Mouse (Mus musculus) forebrain, embryonic 12.5 days (tissue): ENCODE measurements around the gene Igfbp4. TPM values are rescaled to one million over a fixed set of nuclear protein-coding genes. Genes with fewer than 3 reads are reported as not detected.

ENCODE experiments used
- ATAC-seq: fragments of 200-750 bp; cut with Nextera tagmentation; 2 replicates; pipeline ENCODE4 v1.8.0; 2017; ENCODE audit warnings: moderate TSS enrichment; ENCODE audit not compliant: low FRiP score
- H3K27ac ChIP-seq: fragments of 300-500 bp; sonication (generic); 2 replicates; pipeline ENCODE4 v1.5.1; 2016; ENCODE audit warnings: mild to moderate bottlenecking
- H3K27me3 ChIP-seq: fragments of 300-500 bp; sonication (generic); 2 replicates; pipeline ENCODE4 v1.6.1; 2016; ENCODE audit warnings: mild to moderate bottlenecking
- H3K36me3 ChIP-seq: fragments of 300-500 bp; sonication (generic); replicated peaks from 2 replicates; pipeline ENCODE4 v1.6.1; 2016; ENCODE audit warnings: mild to moderate bottlenecking
- H3K4me1 ChIP-seq: fragments of 300-500 bp; sonication (generic); 2 replicates; pipeline ENCODE4 v1.6.1; 2016
- H3K4me2 ChIP-seq: fragments of 300-500 bp; sonication (generic); 2 replicates; pipeline ENCODE4 v1.6.1; 2016; ENCODE audit warnings: mild to moderate bottlenecking, moderate library complexity
- H3K4me3 ChIP-seq: fragments of 300-500 bp; sonication (generic); replicated peaks from 2 replicates; pipeline ENCODE4 v1.5.1; 2016; ENCODE audit warnings: mild to moderate bottlenecking
- H3K9ac ChIP-seq: fragments of 300-500 bp; sonication (generic); 2 replicates; pipeline ENCODE4 v1.6.1; 2016; ENCODE audit warnings: mild to moderate bottlenecking
- H3K9me3 ChIP-seq: fragments of 300-500 bp; sonication (generic); 2 replicates; pipeline ENCODE4 v1.6.1; 2016
- WGBS: fragments of 180-500 bp; shearing (Covaris S2); methylation state at CpG from one replicate; pipeline ENCODE4 v1.1.7; 2016; 5-methylcytosine and 5-hydroxymethylcytosine counted together
- polyA plus RNA-seq: library from polyadenylated mRNA; unstranded; fragments of >200 nt; fragmentation: Nextera tagmentation; extraction: Ambion mirVana; gene quantifications from 2 replicates; pipeline ENCODE4 v1.2.1, GENCODE M21; 2016

Igfbp4 gene
- polyA plus RNA-seq, 1 experiment from 2014 or later, result 247 TPM

- Histone ChIP-seq H3K9ac (peak within 1 kb of the TSS; percentile 77), H3K4me1 (peaks cover 29% of the 10 kb centered on the region), H3K4me2 (peak within 1 kb of the TSS; percentile 61), H3K36me3 (peaks cover 29% of the 10 kb centered on the region), H3K27ac (peak within 1 kb of the TSS; percentile 83), H3K4me3 (peak within 1 kb of the TSS; percentile 70), H3K9me3 (no peaks in the 10 kb centered on the region), H3K27me3 (0 out of 2 replicates have a peak, but pooled peaks cover 2% of the 10 kb centered on the region)
- peak; percentile 97 for ATAC-seq
- WGBS, result under 1% methylated on average over 54 of the region's 54 CpGs
Measured at GRCm38 (mm10) chr11:99023500-99024467, 17.3 kb upstream of the Igfbp4 start, which contains the start of gene Top2a. Gene Top2a, minus strand, starts transcription at chr11:99024189.

GRCm38 (mm10) chr11:99024468-99025134 lies 16.4 kb upstream of the Igfbp4 start:
- Histone ChIP-seq H3K9me3 (no peaks in the 10 kb centered on the region), H3K36me3 (peaks cover 25% of the 10 kb centered on the region), H3K27ac (peak overlapping the region; percentile 39; the same call in 1 of the 2 replicates), H3K4me3 (peak overlapping the region; percentile 70), H3K27me3 (0 out of 2 replicates have a peak, but pooled peaks cover 4% of the 10 kb centered on the region), H3K9ac (no peak overlapping the region), H3K4me2 (peak overlapping the region; percentile 44), H3K4me1 (peaks cover 29% of the 10 kb centered on the region)
- peak; percentile 3 for ATAC-seq
- WGBS, result 53% methylated on average over 18 of the region's 18 CpGs

GRCm38 (mm10) chr11:99025878-99026277 lies 15.2 kb upstream of the Igfbp4 start:
- Histone ChIP-seq H3K4me2 (no peak overlapping the region), H3K4me3 (no peak overlapping the region), H3K9me3 (no peaks in the 10 kb centered on the region), H3K9ac (no peak overlapping the region), H3K36me3 (peaks cover 13% of the 10 kb centered on the region), H3K4me1 (peaks cover 27% of the 10 kb centered on the region), H3K27ac (no peak overlapping the region), H3K27me3 (peaks cover 9% of the 10 kb centered on the region; the same call in 1 of the 2 replicates)
- 90% methylated on average over 6 of the region's 6 CpGs for whole genome bisulfite sequencing
- no peak for ATAC-seq

GRCm38 (mm10) chr11:99026899-99027440 lies 14.1 kb upstream of the Igfbp4 start:
- ATAC-seq, result no peak
- Histone ChIP-seq H3K4me2 (no peak overlapping the region), H3K27ac (no peak overlapping the region), H3K9me3 (no peaks in the 10 kb centered on the region), H3K4me1 (peaks cover 22% of the 10 kb centered on the region), H3K4me3 (no peak overlapping the region), H3K36me3 (peaks cover 2% of the 10 kb centered on the region), H3K27me3 (peaks cover 9% of the 10 kb centered on the region; the same call in 1 of the 2 replicates), H3K9ac (no peak overlapping the region)
- 89% methylated on average over 12 of the region's 12 CpGs for WGBS

GRCm38 (mm10) chr11:99035350-99035749 lies 5.7 kb upstream of the Igfbp4 start:
- 72% methylated on average over 4 of the region's 4 CpGs for WGBS
- ATAC-seq, result no peak
- Histone ChIP-seq H3K9ac (no peak overlapping the region), H3K27ac (no peak overlapping the region), H3K4me3 (no peak overlapping the region), H3K4me2 (no peak overlapping the region), H3K9me3 (no peaks in the 10 kb centered on the region), H3K27me3 (peaks cover 12% of the 10 kb centered on the region; the same call in 1 of the 2 replicates), H3K4me1 (peaks cover 4% of the 10 kb centered on the region), H3K36me3 (no peaks in the 10 kb centered on the region)

GRCm38 (mm10) chr11:99036254-99036653 lies 4.8 kb upstream of the Igfbp4 start:
- no peaks in the 10 kb centered on the region for H3K36me3 ChIP-seq
- H3K27ac ChIP-seq, result no peak overlapping the region
- H3K4me3 ChIP-seq, result no peak overlapping the region
- peaks cover 11% of the 10 kb centered on the region for H3K4me1 ChIP-seq
- no peaks in the 10 kb centered on the region for H3K9me3 ChIP-seq
- H3K27me3 ChIP-seq, result 0 out of 2 replicates have a peak, but pooled peaks cover 7% of the 10 kb centered on the region
- H3K4me2 ChIP-seq, result no peak overlapping the region
- ATAC-seq, result no peak
- 83% methylated on average over 6 of the region's 6 CpGs for WGBS
- H3K9ac ChIP-seq, result no peak overlapping the region

GRCm38 (mm10) chr11:99039782-99040181 lies 1.3 kb upstream of the Igfbp4 start:
- ATAC-seq, result peak; percentile 86

GRCm38 (mm10) chr11:99040346-99040974 lies 584 bp upstream of the Igfbp4 start:
- Histone ChIP-seq H3K27ac (peak overlapping the region; percentile 89), H3K9ac (peak overlapping the region; percentile 89), H3K9me3 (no peaks in the 10 kb centered on the region), H3K4me1 (peaks cover 27% of the 10 kb centered on the region), H3K4me3 (peak overlapping the region; percentile 62), H3K36me3 (no peaks in the 10 kb centered on the region), H3K27me3 (peaks cover 9% of the 10 kb centered on the region; the same call in 1 of the 2 replicates), H3K4me2 (peak overlapping the region; percentile 96)
- peak; percentile 19 for ATAC-seq
- WGBS, result under 1% methylated on average over 17 of the region's 17 CpGs

More at GRCm38 (mm10) chr11:99039782-99040181, 1.3 kb upstream of the Igfbp4 start:
- Histone ChIP-seq H3K9ac (peak overlapping the region; percentile 89), H3K9me3 (no peaks in the 10 kb centered on the region), H3K27me3 (peaks cover 9% of the 10 kb centered on the region; the same call in 1 of the 2 replicates), H3K36me3 (no peaks in the 10 kb centered on the region), H3K4me2 (peak overlapping the region; percentile 96), H3K27ac (peak overlapping the region; percentile 89), H3K4me3 (peak overlapping the region; percentile 62), H3K4me1 (peaks cover 27% of the 10 kb centered on the region)
- under 1% methylated on average over 15 of the region's 15 CpGs for WGBS

GRCm38 (mm10) chr11:99041841-99042780 lies 1.1 kb downstream of the Igfbp4 start:
- WGBS, result 60% methylated on average over 16 of the region's 16 CpGs
- Histone ChIP-seq H3K4me1 (peaks cover 27% of the 10 kb centered on the region), H3K4me2 (peak overlapping the region; percentile 96), H3K36me3 (no peaks in the 10 kb centered on the region), H3K4me3 (peak overlapping the region; percentile 62), H3K27ac (peak overlapping the region; percentile 89), H3K9me3 (no peaks in the 10 kb centered on the region), H3K27me3 (peaks cover 9% of the 10 kb centered on the region; the same call in 1 of the 2 replicates), H3K9ac (peak overlapping the region; percentile 89)
- no peak for ATAC-seq

GRCm38 (mm10) chr11:99042834-99043431 lies 1.9 kb downstream of the Igfbp4 start:
- H3K4me2 ChIP-seq, result peak overlapping the region; percentile 96
- peaks cover 32% of the 10 kb centered on the region for H3K4me1 ChIP-seq
- peak overlapping the region; percentile 37; the same call in 1 of the 2 replicates for H3K27ac ChIP-seq
- H3K9ac ChIP-seq, result peak overlapping the region; percentile 21; the same call in 1 of the 2 replicates
- peaks cover 9% of the 10 kb centered on the region; the same call in 1 of the 2 replicates for H3K27me3 ChIP-seq
- ATAC-seq, result no peak
- H3K9me3 ChIP-seq, result no peaks in the 10 kb centered on the region
- H3K4me3 ChIP-seq, result peak overlapping the region; percentile 62
- 0 out of 2 replicates have a peak, but pooled peaks cover under 1% of the 10 kb centered on the region for H3K36me3 ChIP-seq
- WGBS, result 62% methylated on average over 12 of the region's 12 CpGs
